Mouse (Mus musculus) B cell, adult 62 days (primary cell): ENCODE measurements around the gene Gm28230. TPM values are rescaled to one million over a fixed set of nuclear protein-coding genes. Genes with fewer than 3 reads are reported as not detected.

Experiments
- total RNA-seq: library from RNA; stranded (reverse); gene quantifications from 4 replicates; pipeline ENCODE4 v1.2.4, GENCODE M21; 2023

Gene Gm28230
- not detected in 4 replicates for total RNA-seq

DNA sequence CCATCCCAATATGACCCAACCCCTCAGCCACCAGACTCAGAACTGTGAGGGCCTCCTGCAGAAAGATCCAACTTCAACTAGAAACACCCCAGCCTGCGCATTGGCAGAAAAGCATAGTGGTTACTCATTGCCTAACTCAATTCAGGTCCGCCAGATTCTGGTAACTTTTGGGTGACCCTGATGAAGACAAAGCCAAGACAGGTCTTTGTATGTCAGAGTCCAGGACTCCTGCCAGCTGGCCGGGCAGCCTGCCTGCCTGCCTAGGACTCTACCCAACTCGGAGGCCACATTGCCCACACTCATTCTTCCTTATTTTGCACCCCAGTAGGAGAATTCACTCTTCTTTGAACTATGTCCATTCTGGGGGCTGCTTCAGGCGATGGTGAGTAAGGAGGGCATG is at the start of gene Gm28230:
TSS of gene Gm28230 (plus strand) at position 178 of the 400 bp plus-strand sequence.

DNA sequence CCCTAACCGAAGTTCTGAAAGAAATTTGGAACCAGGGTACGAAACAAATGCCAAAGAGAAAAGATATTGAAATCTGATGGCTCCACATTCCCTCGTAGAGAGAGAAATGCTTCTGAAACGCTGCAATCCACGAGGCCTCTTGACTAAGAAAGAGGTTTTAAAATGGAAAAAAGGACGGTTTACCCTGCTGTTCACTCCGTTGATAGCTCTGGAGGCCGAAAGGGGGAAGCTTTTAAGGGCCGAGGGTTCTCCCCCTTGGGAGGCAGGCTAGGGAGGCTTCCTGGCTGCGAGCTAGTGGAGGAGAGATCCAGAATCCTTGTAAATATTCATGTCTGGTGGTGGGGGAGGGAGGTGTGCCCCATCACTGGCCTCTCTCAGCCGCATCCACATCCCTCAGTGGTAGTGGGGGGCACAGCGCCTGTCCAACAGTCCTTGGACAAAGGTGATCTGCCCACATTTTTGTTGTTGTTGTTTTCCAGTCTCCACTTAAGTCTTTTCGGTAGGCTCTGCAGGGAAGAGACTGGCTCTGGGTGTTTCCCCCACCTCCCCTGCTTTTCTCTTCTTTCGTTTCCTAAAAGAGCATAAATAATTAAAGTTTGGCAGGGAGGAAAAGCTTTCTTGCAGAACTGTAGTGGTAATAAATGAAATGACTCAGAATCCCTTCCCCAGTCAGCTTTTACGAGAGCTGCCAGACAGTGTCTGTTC is 47.5 kb upstream of the Gm28230 start, which contains the start of gene Hoxd11:
TSS of gene Hoxd11 (plus strand) at position 667 of the 705 bp plus-strand sequence.

DNA sequence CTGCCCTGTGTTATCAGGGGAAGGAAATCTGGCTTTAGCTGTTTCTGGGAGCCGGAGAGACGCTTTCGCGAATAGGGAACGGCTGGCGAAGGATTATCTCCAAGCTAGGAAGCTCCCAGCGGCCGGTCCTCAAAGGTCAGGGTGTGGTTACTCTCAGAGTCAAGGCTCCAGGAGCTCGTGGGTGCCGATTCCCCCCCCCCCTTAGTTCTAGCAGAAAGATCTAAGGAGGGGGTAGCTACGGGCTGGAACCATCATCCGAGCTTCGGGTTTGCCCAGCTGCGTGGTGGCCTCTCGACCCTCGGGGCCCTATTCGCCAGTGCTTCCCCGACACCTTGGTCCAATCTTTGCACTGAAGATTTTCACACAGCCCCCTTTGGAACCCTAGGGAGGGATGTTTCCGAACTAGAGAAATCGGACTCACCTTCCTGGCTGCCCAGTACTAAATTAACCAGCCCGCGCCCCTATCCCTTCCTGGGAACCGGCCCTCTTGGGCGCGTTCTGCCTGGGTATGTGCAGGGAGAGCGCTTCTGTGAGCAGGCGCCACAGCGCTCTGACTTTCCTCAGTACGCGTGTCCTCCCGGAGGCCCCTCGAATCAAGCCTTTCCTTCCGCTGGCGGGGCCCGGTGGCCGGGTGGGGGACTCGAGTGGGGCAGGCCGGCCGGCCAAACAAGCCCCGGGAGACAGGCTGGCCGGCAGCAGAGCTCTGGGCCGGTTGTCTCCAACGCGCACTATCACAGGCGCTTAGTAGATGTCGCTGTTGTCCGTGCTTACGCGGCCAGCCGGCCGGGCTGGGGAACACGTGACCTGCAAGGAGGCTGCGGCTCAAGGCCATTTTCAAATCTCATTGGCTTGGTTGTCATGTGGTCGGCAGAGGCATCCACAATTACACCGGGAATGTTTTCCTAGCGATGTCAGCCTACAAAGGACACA is 35.2 kb upstream of the Gm28230 start, which contains the start of gene Hoxd10:
TSS of gene Hoxd10 (plus strand) at position 903 of the 930 bp plus-strand sequence.

DNA sequence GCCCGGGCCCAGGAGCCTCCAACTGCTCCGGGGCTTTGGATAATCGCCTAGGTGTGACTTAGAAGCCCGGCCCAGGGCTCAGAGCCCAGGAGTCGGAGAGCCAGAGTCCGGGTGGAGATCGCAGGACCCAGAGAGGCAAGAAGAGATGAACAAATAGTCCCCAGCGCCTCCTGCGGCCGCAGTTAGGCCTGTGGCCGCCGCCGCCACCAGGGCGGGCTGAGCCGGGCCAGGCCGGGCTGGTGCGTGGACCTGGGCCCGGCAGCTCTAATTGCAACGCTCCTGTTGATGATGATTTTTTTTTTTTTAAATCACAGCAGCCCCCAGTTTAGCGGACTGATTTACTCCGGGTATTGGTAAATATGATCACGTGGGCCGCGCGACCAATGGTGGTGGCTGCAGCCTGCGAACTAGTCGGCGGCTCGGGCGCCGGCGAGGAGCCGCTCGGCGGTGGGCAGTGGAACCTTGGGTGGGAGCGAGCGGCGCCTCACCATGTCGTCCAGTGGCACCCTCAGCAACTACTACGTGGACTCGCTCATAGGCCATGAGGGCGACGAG is 28.9 kb upstream of the Gm28230 start, which contains the start of gene Hoxd9:
TSS of gene Hoxd9 (plus strand) at position 161 of the 555 bp plus-strand sequence.

DNA sequence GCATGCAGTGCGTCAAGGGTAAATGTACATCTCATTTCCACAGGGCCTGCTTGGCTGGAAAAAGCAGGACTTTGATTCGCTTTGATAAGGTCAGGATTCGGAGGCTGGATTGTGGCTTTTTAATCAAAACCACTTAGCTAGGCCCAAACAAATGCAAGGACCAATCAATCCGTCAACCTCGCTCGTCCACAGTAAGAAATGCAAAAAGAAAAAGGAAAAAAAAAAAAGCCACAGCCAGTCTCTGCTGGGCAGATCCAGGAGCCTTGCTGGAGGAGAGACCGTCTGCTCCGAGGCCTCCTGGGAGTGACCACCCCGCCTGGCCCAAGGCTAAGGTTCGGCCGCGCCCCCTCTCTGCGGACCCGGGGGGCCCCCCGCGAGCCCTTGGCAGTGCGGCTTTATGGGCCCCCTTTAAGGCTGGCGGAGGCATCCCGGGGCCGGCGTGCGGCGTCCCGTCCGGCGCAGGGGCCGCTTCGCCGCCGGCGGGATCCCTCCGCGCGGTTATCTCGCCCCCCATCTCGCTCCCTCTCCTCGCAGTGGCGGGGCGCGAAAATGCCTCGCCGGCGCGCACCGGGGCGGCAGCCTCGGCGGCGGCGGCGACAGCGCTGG is 22.0 kb upstream of the Gm28230 start, which contains the start of gene Hoxd8:
TSS of gene Hoxd8 (plus strand) at position 223 of the 606 bp plus-strand sequence.

DNA sequence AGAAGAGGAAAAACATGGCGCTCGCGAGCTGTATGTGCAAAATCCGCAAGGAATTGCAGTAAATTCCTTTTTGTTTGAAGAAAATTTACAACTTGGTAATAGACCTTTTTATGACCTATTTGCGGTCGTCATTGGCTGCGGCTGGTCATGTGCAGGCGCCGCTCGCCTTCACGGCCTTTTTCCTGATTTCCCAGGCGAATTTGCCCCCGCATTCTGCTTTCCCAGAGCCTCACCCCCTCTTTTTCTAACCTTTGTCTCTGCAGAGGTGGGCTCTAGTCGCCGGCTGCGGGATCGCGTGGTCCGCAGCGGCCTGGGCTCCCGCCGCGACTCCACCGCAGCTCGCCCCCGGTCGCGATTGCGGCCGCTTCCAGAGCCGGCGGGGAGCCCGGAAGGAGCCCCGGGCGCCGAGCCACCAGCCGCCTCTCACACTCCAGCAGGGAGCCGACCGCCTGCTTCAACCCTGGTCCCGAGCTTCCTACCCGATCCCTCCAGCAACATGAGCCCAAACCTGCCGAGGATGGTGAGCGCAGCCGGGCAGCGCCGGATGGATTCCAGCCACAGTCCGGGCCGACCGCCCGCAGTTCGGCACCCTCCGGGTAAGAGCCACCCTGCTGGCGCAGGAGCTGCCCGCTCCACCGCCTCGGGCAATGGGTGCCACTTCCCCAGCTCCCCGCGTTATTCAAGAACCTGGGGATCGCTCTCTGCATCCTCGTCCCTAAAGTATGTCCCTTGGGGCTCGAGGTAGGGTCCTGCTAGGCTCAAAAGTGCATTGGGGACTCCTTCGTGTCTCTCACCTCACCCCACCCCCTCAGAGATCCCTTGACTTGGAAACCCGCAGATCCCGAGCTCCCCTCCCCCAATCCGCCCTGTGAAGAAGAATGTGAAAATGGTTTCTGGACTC is 14.6 kb upstream of the Gm28230 start, which contains the start of the genes Hoxd3 and Hoxd4:
TSS of gene Hoxd3 (plus strand) at position 207 of the 901 bp plus-strand sequence.
TSS of gene Hoxd4 (plus strand) at position 209 of the 901 bp plus-strand sequence.

DNA sequence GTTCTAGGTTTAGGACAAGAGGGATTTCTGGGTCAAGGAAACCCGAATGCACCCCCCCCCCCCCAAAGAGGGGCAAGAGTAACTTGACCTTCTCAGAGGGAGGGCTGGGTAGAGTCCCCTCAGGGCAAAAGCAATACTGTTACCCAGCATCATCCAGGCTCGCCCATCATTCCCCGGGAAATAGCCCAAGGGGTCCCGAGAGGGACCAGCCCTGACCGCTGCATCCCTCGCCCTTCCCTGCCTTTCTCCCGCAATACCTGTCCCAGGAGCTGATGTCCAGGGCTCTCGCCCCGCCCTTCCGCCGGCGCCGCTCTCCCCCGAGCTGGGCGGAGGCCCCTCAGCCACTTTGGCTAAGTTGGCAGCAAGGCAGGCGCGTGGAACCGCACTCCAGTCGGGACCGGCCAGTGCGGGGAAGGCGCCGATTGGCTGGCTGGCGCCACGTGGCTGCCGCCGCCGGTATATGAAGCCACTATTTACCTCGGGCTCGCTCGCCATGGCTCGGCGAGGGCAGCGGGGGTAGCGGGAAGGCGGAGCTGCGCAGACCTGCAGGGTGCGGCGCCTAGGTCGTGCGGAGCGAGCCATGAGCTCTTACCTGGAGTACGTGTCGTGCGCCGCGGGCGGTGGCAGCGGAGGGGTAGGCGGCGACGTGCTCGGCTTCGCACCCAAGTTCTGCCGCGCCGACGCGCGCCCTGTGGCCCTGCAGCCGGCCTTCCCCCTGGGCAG is 36.2 kb downstream of the Gm28230 start, which contains the start of gene Hoxd1:
TSS of gene Hoxd1 (plus strand) at position 459 of the 723 bp plus-strand sequence.

Other genes starting within 250 kb of the Gm28230 start
- gene Lnpk, start 147.3 kb upstream of the Gm28230 start, total RNA-seq = 29.2 to 37.0 TPM (median 30.4 TPM) in 4 replicates
- not detected in 4 replicates for gene Evx2, start 67.2 kb upstream of the Gm28230 start, total RNA-seq
- not detected in 4 replicates for gene Hoxd13, start 58.4 kb upstream of the Gm28230 start, total RNA-seq
- gene Hoxd12, start 51.7 kb upstream of the Gm28230 start, total RNA-seq = not detected in 4 replicates
- not detected in 4 replicates for gene Hoxd11, start 47.2 kb upstream of the Gm28230 start, total RNA-seq
- not detected in 4 replicates for gene Hoxd10, start 34.8 kb upstream of the Gm28230 start, total RNA-seq
- not detected in 4 replicates for gene Hoxd9, start 29.0 kb upstream of the Gm28230 start, total RNA-seq
- not detected in 4 replicates for gene Hoxd8, start 22.1 kb upstream of the Gm28230 start, total RNA-seq
- not detected in 4 replicates for gene Hoxd3, start 14.8 kb upstream of the Gm28230 start, total RNA-seq
- gene Hoxd4, start 14.8 kb upstream of the Gm28230 start, total RNA-seq = not detected in 4 replicates
- gene Hoxd1, start 36.3 kb downstream of the Gm28230 start, total RNA-seq = not detected in 4 replicates
- gene Mtx2, start 99.1 kb downstream of the Gm28230 start, total RNA-seq = 18.7 to 26.4 TPM (median 21.4 TPM) in 4 replicates